Mouse (Mus musculus): ENCODE measurements at regions not wholly inside any gene's neighbourhood (a gene's known extent, or its start where the extent isn't known, plus 50 kb on each side); places are given as distances from the start of the nearest gene placed in this dataset.
A peak's percentile ranks its signal among the peaks of the same experiment; 100 is the strongest.

- DNase-seq (ENCODE audit: low read depth): peak; percentile 3
Observed at GRCm38 (mm10) chrX:107577501-107577900, 90.3 kb upstream of the Tbx22 start.
